Mouse (Mus musculus): ENCODE data around the gene Plch2.

Gene Plch2

GRCm38 (mm10) chr4:154952461-154953241, 103.9 kb downstream of the Plch2 start:
- peak; percentile 17 for DNase-seq

DNA sequence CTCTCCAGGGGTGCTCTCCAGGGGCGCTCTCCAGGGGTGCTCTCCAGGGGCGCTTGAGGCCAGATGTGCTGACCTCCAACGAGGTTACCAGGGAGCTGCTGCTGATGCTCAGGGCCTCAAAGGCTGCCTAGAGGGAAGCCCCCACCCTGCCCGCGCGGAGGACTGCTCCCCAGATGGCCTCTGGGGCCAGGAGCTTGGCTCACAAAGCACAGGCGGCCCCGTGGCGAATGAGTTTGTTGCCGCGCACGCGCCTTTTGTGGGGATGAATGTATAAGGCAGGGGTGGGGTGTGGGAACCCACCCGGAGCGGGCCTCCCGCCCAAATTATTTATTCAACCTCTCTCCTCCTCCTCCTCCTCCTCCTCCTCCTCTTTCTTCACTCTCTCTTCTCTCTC, 107.0 kb downstream of the Plch2 start:
- DNase-seq = no peak

GRCm38 (mm10) chr4:154948940-154949588, 107.5 kb downstream of the Plch2 start:
- DNase-seq = no peak

- DNase-seq = no peak
Observed at GRCm38 (mm10) chr4:154948066-154948939, 108.3 kb downstream of the Plch2 start.

- peak; percentile 70 for DNase-seq
Observed at GRCm38 (mm10) chr4:154946319-154946718, 110.3 kb downstream of the Plch2 start.

- peak; percentile 92 for DNase-seq
Observed at GRCm38 (mm10) chr4:154944121-154944590, 112.4 kb downstream of the Plch2 start.

- no peak for DNase-seq
Observed at GRCm38 (mm10) chr4:154943323-154944039, 113.1 kb downstream of the Plch2 start.

DNA sequence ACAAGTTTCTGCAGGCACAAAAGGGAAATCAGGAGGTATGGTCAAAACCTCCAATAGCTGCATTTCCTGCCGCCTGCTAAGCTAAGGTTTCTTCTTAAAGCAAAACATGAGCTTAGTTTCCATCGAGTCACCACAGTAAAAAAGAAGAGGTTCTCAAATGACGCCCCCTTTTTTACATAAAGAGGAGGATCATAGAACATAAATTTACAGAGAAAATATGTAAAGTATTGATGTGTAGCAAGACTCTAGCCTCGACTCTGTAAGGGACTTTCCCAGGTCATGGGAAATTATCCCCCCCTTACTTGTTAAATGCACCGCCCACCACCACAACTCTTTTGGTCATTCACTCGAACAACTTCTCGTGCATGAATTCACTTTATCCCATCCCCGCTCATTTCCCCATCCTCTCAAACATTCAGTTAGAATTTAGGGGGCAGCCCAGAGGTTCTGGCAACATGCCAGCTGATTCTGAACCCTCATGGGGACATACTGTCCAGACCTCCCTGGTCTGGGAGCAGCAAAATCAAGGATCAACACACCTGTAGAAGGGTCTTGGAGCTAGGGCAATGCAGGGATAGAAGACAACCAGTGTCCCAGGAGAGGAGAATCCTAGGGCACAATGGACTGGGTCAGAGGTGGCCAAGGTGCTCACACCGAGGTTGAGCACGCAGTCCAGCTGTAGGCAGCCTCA, 113.8 kb downstream of the Plch2 start:
- DNase-seq = no peak

GRCm38 (mm10) chr4:154941831-154942230, 114.8 kb downstream of the Plch2 start:
- no peak for DNase-seq

- DNase-seq = no peak
Observed at GRCm38 (mm10) chr4:154940156-154940555, 116.4 kb downstream of the Plch2 start.

DNA sequence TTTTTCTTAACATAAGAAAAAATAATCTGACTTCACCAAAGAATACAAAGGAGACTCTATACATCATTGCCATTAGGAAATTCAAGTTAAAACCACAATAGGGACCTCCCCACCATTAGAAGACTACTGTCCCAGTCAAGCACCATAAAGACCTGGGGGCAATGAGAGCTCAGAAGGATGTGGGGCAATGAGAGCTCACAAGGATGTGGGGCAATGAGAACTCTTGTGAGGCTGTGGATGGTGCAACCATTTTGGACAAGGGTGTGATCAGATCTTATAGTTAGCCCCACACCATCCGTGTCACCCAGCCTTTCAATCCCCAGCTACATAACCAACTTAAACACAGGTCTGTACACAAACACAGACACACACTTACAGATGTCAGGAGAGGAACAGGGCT, 118.8 kb downstream of the Plch2 start:
- no peak for DNase-seq

GRCm38 (mm10) chr4:154936542-154937255, 119.9 kb downstream of the Plch2 start:
- DNase-seq = no peak

DNA sequence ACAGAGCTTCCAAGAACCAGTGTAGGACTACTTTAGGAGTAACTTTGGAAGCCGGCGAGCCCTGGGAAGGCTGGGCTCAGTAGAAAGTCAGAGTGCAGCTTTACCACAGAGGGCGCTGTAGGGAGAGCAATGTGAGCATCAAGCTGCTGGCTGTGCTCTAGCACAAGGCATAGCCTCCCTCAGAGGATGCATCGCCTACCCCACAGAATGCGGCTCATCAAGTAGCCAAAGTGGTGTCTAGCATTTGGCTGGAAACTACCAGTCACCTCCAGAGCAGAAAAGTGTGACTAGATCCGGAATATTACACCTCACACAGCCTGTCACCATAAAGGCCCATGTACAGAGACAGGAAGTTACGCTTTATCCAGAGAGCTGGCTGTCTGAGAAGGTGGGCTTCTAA, 120.8 kb downstream of the Plch2 start:
- no peak for DNase-seq

GRCm38 (mm10) chr4:154934800-154935199, 121.8 kb downstream of the Plch2 start:
- DNase-seq = no peak

GRCm38 (mm10) chr4:154933306-154933907, 123.2 kb downstream of the Plch2 start:
- DNase-seq = no peak
